Mouse (Mus musculus) brain, embryonic 14.5 days (tissue): ENCODE measurements at regions not wholly inside any gene's neighbourhood (a gene's known extent, or its start where the extent isn't known, plus 50 kb on each side); places are given as distances from the start of the nearest gene placed in this dataset.

Experiments
- CTCF ChIP-seq: fragments of 200-500 bp; IDR thresholded peaks from 2 replicates; pipeline ENCODE4 v1.5.1; 2012; ENCODE audit warnings: inconsistent platforms, mild to moderate bottlenecking, moderate library complexity, borderline replicate concordance; ENCODE audit not compliant: insufficient read depth, insufficient read length; ENCODE audit errors: extremely low read depth
- POLR2A ChIP-seq: fragments of 200-500 bp; IDR thresholded peaks from 2 replicates; pipeline ENCODE4 v1.6.1; 2012; ENCODE audit warnings: mild to moderate bottlenecking, inconsistent platforms, borderline replicate concordance; ENCODE audit not compliant: poor library complexity, insufficient read depth, insufficient read length, severe bottlenecking; ENCODE audit errors: extremely low read depth

GRCm38 (mm10) chr2:46302627-46303026 is 1185.4 kb upstream of the Zeb2 start:
- TF ChIP-seq POLR2A (no peak), CTCF (no peak)
